Mouse (Mus musculus) G1E-ER4 (cell line): ENCODE data around the gene Spata13. TPM values are rescaled to one million over a fixed set of nuclear protein-coding genes. Genes with fewer than 3 reads are reported as not detected.

Experiments used
- GATA1 ChIP-seq: IDR thresholded peaks from one replicate; pipeline ENCODE4 v1.8.0; 2012; ENCODE audit warnings: low read length, inconsistent platforms
- polyA plus RNA-seq: library from polyadenylated mRNA; stranded (reverse); fragments of >175 nt; gene quantifications from 2 replicates; pipeline ENCODE4 v1.2.3, GENCODE M21; 2012

Spata13 gene
- polyA plus RNA-seq, 1 experiment: 0.02 TPM

DNA sequence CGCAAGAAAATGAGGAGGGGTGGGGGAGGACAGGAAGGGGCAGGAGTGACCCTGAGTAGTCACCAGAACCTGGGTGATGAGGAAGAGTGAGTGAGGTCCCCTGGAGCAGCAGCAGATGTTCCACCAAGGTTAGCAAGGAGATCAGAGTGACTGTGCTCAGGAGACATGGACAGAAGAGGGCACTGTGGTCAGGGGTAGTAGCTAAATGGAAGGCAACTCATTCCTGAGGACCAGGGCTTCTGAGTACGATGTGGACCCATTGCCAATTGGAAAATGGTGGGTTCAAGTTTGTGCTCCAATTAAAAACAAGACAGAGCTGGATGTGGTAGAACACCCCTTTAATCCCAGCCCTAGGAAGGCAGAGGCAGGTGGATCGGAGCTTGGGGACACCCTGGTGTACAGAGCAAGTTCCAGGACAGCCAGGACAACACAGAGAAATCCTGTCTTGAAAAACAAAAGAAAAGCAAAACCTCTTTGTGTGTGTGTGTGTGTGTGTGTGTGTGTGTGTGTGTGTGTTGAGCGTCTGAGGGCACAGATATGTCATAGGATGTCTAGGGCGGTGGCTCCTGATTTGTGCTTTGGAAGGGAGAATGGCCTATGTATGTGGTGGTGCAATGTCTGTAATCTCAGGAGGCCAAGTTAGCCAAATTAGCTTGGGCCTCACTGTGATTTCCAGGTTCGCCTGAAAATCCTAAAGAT lies 77.9 kb downstream of the Spata13 start:
- TF ChIP-seq GATA1: no peak

DNA sequence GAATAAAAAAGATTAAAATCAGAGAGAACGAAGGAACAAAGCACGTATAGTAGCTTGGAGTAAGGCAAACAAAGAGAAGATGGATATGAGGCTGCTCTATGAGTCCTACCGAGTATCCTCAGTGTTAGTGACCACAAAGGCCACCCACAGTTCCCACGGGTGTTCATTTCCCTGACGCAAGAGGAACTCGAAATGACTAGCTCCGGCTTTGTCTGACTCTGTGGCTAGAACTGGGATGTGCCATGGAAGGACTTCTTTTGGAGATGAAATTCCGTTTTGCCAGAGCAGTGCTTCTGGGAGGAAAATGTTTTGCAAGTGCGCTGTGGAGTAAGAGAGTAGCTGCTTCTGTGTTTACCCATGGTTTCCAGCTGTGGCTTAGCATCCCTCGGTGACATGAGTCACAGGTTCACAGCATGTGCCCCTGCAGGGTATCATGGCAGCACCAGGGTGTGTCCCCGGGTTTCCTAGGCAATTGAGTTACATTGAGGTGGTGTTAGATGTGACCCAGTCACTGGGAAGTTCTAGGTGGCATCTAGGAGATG lies 78.6 kb downstream of the Spata13 start:
- no peak for TF ChIP-seq GATA1

DNA sequence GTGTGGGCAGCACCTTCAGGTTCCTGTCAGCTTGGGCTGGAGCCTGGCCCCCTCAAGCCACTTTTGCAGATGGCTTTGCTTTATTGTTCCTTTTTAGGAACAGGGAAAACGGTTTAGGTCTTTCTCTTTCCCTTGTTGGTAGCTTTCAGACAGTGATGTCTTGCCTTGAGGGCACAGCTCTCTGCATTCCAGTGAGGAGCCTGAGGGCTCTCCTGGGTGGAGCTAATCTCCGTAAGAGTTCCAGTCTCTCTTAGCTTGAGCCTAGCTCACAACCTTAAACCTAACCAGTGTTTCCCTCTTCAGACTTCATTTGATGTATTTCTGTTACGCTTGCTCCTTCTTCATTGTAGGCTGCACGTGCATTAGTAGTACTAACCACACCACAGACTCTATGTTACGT lies 81.9 kb downstream of the Spata13 start:
- no peak for TF ChIP-seq GATA1

DNA sequence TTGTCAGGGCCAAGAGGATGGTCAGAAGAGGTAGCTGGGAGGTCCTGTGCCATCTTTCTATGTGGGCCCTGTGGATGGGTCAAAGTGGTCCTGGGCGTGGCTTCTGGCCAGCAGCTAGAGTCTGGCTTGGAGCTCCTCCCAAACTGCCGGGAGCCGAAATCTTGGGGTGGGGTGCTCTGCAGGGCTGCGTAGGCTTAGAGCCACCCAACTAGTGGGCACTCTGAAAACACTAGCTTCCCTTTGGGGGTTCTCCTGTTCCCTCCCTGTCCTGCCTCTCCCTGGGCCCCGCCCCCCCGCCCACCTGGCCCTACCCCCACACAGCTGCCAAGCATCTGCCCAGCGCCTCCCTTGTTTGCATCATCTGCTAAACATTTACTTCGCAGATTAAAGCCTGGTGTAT lies 87.5 kb downstream of the Spata13 start:
- TF ChIP-seq GATA1: no peak

DNA sequence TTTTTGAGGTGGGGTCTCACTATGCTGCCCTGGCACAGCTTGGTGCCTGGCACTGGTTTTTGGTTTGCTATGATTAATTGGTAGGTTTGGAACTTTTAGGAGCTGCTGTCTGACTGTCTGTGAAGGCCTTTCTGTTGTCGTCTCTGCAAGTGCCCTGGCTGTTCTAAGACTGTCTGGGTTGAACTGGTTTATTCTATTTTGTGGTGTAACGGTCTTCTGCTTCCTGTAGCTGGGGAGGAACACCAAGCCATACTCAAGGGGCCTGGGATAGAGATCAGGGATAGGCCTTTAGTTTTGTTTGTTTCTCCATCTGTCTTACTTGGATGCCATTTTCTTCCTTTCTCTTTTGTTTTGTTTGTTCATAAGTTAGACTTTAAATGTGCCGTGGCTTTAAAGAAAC lies 88.1 kb downstream of the Spata13 start:
- TF ChIP-seq GATA1: no peak

DNA sequence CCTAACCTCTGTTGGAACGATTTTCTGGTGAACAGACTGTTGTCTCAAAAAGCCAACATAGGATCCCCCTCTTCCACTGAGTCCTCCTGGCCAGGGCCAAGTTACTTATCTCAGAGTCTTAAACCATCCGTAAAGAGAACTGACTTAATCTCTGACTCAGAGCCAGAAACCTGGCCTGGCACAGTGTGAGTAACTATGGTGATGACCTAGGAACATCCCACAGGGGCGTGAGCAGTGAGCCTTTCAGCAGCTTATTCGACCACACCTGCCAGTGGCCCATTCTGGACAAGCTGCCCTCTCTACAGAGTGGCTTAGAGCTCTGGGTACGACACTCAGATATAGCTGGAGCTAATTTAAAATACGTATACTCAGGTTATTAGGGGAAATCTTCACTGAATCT lies 92.3 kb downstream of the Spata13 start:
- no peak for TF ChIP-seq GATA1

DNA sequence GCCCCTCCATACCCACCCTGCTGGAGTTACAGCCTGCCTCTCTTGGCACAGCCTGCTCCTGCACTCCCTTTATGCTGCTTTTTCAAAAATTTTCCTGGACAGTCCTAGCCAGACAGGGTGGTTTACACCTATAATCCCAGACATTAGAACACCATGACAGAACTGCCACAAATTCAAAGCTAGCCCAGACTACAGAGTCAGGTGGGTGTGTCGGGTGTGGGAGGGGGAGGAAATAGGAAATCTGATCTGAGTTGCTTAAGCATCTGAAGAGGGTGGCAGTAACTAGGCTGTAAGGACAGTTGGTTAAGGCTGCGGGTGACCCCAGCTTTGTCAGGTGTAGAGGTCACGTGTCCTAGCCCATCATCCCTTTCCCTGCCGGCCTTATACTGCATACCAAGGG lies 93.3 kb downstream of the Spata13 start:
- TF ChIP-seq GATA1: no peak

DNA sequence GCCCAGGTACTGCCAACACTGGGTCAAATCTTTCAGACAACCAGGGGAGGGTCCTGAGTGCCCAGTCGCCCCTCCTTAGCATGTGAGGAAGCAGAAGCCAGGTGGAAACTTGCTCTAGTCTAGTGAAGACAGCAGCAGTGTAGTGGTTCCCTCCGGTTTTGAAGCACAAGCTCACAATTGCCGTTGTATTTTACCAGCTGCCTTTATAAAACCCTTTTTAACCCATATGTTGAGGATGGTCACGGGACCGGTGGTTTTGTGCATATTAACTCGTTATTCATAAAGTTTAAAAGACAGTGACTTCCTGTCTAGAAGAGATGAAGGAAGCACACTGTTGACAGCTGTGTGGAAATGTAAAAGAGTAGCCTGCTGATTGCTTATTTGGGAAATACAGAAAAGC lies 98.3 kb downstream of the Spata13 start:
- no peak for TF ChIP-seq GATA1

DNA sequence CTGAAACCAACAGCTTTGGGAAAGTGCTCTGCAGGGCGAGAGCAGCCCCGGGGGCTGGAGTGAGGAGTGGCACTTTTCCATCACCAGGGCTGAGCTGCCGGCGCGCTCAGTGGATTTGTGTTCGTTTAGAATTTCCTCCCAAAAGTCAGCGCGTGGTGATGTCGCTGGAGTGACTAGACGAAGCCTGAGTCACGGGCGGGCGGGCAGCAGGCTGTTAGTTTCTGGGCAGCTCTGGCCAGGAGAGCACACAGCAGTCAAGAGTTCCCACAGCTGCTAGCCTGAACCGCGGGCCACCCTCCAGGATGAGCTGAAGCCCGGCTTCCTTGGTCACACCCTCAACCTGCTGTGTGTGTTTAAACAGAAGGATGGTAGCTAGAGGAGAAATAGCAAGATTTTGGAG lies 99.0 kb downstream of the Spata13 start:
- no peak for TF ChIP-seq GATA1

DNA sequence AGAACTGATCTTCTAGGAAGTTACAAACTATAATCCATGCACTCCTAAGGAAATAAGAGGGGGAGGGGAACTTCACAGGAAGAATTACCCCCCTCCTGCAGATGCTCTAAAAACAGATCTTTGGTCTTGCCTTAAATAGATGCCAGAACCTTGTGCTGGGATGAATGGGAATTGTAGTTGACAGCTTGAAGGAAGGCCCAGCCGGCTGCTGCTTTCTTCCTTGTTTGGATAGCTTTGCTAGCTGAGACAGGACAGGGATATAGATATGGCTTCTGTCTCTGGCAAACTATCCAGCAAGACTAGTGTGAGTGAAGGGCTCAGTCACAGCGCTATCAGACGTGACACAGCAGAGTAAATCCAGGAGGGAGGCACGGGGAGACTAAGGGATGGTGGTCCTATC lies 99.9 kb downstream of the Spata13 start:
- no peak for TF ChIP-seq GATA1

DNA sequence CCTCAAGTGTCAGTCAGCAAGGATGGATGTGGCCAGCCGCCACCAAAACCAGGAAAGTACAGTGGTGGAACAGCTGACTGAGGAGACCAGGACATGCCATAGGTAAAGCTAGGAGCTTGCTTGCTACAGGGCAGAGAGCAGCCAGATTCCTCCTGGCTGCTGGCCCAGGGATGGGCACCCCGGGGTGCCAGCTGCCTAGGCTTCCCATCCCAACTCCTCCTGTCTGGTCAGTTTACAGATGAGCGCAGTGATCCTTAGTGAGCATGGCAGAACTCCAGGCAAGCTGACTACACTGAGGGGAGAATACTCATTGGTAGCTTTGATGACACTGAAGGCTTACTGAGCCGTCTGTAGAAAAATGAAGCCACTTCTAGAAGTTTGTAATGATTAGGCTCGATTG lies 101.4 kb downstream of the Spata13 start:
- no peak for TF ChIP-seq GATA1

DNA sequence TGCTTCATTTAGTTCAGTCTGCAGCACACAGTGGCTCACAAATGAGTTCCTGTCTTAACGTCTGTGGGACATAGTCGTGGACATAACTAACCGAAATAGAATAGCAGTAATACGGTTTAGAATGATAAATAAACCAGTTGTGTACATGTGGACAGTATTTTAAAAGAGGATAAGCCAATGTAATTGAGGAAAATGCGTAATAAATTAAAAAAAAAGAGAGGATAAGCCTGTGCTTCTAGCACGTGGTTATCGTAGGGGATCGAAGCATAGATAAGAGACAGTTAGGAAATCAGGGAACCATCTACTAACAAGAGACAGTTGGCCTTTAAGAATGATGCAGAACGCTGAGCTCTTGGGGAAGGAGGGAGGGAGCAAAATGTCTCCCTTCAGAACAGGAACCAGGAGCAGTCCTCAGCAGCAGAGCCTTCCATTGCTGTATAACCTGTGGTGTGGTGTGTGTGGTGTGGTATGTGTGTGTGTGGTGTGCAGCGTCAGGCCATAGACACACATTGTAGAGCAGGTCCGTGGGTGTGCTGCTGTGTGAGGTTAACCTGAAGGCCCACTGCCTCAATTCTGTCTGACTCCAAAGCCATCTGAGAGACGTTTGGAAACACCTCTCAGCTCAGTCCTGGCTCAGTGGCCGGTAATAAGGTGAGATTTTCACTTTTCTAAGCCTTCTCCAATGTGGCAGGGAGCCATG lies 102.2 kb downstream of the Spata13 start:
- no peak for TF ChIP-seq GATA1

DNA sequence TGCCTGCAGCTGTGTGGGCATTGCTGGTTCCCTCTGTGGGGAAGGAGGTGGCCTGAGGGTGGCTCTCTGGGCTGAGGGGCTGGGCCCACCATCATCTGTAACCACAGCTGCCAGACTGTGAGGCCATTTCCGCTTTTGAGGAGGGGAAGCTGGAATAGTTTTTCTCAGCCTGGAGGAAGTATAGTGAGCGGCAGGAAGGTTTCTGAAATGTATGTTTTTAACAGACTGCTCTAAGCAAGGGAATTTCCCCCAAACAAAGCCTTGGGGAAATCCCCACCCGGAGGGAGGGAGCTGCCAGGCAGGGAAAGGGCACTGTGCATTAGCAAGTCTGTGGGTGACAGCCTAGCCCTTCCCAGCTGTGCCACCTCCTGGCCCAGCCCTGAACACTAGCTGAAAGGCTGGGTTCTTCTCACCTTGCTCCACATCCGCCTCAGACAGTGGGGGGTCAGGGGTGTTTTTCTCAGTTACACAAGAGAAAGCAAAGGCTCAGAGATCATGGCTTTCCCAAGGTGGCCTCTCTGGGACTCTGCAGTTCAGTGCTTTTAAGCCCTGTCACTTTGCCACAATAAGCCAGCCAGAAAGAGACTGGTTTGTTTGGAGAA lies 102.9 kb downstream of the Spata13 start:
- no peak for TF ChIP-seq GATA1

DNA sequence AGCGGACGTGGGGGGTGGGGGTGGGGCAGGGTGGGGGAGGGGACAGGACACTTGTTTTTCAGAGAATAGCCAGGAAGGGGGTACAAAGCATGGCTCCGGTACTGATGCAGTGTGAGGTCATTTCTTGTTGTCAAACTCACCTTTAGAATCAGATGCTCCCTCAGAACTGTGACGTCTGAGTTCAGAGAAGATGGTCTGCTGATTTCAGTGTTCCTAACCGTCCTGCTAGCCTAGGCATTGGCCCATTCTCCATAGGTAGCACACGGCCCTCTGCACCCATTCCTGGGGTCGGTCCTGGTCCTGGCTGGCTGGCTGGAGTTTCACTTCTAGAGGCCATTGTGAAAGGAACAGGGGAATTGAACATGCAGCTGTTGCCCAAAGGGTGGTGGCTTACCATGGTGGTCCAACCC lies 103.4 kb downstream of the Spata13 start:
- TF ChIP-seq GATA1: no peak

DNA sequence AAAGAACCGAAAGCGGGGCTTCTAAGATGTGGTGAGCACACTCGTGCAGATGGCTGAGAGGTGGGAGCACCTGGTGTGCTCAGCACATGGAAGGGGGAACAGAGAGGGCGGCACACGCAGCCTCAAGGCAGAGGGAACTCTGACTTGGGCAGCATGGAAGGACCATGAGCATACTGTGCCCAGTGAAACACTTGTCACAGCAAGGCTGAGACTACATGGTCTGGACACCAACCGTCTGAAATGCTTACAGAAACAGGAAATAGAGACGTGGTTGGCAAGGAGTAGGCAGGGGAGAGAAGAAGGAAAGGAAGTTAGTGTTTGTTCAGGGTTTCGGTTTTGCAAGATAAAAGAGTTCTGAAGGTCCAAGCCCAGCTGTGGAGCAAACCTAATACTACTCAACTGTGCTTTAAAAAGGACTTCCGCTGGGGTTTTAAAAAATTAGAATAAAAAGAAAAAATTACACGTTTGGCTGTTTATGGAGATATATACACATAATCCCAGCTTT lies 104.7 kb downstream of the Spata13 start:
- no peak for TF ChIP-seq GATA1

DNA sequence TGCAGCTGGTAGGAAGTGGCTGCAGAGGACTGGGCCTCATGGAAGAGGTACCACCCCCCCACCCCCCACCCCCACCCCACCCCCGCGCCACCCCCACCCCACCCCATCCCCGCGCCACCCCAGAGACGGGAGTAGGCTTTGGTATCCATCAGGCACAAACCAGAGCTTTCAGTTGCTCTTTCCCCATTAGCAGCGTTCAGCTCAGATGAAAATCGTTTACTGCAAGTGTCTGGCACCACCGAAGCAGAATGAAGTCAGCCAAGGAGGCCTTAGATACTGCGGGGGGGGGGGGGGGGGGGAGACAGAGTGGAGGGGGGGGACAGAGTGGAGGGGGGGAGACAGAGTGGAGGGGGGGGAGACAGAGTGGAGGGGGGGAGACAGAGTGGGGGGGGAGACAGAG lies 105.4 kb downstream of the Spata13 start:
- TF ChIP-seq GATA1: no peak
